Mouse (Mus musculus) frontal cortex, postnatal 36 days (tissue): ENCODE results near the gene Rps19.
A peak's percentile ranks its signal among the peaks of the same experiment; 100 is the strongest.

Experiments
- DNase-seq, 2 experiments: peaks; one replicate each; pipeline ENCODE4 v3.0.0; 2022; ENCODE audit warnings: low spot score in 2 of 2

Rps19 gene

DNA sequence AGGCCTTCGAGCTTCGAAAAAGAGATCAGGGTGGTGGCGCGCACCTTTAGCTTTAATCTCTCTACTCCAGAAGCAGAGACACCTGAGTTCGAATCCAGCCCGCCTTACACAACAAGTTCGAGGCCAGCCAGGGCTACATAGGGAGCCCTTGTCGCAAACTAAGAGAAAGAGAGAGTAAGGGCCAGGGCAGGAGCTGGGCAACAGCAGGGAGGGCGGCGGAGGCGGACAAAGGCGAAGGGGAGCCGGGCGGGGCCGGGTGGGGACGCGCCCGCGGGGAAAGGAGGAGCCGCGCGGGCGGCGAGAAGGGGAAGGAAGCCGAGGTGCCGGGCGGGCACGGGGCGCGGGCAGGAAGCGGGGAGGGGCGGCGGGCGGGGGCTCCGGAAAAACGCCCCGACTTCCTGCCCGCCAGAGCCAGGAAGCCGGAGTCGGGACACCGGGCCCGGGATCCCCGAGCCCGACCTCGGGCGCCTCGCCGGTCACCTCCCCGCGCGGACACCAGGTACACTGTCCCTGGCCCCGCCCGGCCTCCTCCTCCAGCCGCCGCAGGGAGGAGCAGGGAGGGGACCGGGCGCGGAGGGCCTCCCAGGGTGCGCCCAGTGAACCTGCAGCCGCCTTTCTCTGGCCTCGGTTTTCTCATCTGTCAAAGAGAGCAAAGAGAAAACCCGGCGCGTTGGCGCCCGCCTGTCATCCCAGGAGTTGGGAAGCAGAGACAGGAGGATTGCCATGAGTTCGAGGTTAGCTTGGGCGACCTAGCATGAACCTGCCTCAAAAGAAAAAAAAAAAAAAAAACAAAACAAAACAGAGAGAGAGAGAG lies 18.7 kb downstream of the Rps19 start, which contains the start of gene Arhgef1:
Arhgef1 (plus strand) TSS at position 283 of the 814 bp plus-strand sequence.
- DNase-seq, result peak in 1 of 2 experiments; percentile 28

DNA sequence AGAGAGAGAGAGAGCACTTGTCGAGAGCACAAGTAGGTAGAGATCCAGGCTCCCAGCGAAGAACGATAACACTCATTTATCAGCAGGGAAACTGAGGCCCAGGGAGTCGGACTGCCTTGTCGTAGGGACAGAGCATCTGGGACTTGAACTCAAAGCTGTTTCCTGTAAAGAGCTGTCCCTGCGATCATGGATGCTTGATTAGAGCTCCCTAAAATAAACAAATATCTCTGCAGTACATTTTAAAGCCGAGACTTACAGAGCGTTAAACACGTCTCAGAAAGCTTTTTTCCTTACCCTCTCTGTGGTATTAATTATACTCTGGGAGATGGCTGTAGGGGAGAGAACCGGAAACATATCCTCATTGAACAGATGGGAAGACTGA lies 19.3 kb downstream of the Rps19 start:
- DNase-seq, result no peak

DNA sequence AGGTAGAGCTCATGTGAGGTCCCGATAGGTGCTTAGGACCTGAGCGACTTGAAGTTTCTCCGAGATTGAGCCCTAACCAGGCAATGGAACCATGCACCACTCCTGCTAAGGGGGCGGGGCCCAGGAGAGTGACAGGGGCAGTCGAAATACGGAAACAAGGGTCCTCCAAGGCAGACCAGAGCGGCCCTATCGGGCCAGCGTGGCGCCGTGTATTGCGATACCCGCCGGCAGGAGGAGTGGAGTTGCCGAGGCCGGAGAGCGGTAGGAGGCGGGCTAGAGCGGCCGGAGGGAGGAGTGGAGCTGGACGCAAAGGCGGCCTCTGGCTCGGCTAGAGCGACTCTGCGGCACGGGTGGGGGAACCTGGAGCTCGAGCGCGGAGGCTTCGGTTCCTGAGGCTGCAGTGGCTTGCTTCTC lies 19.9 kb downstream of the Rps19 start:
- DNase-seq, result peak; percentile 96 to 97

DNA sequence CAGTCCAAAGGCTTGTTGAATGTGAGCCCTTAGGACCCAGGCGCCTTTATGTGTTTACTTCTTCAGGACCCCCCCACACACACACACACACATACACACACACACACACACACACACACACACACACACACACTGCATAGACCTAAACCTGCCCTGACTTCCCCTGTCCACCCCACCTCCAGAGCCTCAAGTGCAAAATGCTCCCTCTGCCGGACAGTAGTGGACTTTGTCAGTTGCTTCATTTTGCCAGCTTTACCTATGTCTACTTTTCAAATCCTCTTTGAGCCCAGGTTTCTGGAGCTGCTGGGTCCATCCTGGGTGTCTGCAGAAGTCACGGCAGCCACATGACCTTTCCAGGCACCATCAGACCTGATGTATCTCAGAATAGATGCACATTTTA lies 20.8 kb downstream of the Rps19 start:
- DNase-seq, result peak in 1 of 2 experiments; percentile 56

DNA sequence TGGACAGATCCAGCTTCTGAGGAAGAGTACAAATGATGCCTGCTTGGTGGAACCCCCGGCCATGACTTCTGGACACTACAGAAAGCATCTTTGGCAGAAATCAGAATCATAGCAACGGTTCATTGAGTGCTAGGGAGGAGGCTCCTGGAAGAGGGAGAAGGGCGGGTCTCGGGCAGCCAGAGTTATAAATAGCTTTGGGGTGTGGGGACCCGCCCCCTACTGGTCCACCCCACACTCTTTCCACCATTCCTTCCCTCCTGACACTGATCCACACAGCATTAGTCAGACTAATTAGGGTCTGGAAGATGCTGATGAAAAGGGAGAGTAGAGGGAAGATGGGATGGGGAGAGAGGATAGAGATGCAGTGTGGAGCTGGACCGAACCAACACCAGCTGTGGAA lies 22.4 kb downstream of the Rps19 start:
- no peak for DNase-seq

DNA sequence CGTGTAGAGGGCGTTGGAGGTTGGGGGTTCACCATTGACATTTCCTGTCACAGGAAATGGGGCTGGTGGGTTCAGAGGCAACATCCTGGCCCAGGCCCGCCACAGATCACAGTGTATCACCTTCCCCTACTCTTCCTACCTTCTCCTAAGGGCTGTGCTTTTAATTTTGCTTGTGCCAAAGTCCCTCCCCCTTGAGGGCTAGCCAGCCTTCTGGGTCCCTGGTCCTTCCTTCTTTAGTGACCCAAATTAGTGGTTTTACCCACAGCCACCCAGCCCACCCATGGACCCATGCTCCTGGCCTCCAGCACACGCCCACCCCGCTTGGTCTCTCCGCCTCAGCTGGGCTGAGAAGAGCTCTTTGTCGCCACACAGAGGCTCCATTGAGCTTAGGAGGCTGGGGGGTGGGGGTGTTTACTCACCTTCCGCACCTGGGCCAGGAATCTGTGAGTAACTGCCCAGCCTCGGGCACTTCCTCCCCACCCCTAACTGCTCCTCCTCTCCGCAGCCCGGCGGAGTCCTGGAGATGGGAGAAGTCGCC lies 23.1 kb downstream of the Rps19 start:
- DNase-seq, result no peak

DNA sequence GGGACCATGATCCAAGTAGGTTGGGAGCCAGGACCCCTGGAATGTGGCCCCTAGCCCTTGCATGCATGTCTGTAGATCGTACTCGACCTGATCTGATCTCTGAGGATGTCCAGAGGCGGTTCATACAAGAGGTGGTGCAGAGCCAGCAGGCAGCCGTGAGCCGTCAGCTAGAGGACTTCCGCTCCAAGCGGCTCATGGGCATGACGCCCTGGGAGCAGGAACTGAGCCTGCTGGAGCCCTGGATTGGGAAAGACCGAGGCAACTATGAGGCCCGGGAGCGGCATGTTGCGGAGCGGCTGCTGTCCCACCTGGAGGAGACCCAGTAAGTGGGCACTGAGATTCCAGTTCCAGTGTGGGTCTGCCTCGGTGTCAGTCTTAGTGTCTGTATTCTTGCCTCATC lies 28.3 kb downstream of the Rps19 start:
- DNase-seq, result no peak

DNA sequence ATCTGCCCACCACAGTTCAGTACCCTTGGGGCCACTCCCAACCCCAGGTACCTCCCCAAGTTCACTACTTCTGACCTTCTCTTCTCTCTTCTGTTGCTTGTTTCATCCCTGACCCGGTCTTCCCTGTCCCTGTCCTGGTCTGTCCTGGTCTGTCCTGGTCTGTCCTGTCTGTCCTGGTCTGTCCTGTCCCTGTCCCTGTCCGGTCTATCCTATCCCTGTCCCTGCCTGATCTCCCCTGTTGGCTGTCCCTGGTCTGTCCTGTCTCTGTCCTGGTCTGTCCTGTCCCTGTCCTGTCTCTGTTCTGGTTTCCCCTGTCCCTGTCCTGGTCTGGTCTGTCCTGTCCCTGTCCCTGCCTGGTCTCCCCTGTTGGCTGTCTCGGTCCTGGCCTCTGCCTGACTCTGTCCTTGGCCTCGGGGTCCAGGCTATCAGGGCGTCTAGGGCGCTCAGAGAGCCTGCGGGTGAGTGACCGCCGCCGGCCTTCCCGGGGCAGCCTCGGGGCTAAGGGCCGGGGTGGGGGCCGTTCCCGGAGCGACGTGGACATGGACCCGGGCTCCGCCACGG lies 34.7 kb downstream of the Rps19 start:
- no peak for DNase-seq

DNA sequence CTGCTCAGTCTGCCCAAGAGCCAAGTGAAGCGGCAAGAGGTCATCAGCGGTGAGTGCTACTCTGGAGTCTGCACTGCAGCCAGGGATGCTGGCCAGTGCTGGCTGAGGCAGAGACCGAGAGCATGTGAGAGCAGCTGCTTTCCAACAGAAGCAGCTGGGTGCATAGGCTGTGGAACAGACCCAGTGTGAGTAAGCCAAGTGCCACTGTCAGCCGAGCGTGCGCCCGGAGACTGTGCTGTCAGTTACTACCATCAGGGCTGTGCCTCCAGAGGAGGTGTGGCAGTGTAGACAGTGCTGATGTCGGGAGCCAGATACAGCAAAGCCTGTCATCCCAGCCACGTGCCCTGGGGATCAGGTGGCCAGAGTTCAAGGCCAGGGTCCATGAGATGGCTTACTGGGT lies 35.6 kb downstream of the Rps19 start:
- peak in 1 of 2 experiments; percentile 28 for DNase-seq

DNA sequence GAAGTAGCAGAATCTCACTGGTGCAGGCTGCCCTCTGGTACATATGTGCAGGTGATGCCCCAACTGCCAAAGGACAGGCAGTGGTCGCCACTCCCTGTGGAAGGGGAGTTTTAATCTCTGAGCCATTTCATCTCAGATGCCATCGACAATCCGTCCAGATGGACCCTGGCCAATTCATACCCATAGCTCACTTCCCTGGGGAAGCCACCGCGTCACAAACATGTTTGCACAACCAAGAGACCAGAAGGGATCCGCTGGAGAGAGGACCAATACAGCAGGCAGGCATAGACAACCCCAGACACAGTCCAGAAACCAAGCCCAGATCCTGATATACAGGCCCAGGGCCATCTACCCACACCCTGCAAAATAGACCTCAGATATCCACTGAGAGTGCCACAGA lies 46.3 kb downstream of the Rps19 start:
- DNase-seq, result no peak

DNA sequence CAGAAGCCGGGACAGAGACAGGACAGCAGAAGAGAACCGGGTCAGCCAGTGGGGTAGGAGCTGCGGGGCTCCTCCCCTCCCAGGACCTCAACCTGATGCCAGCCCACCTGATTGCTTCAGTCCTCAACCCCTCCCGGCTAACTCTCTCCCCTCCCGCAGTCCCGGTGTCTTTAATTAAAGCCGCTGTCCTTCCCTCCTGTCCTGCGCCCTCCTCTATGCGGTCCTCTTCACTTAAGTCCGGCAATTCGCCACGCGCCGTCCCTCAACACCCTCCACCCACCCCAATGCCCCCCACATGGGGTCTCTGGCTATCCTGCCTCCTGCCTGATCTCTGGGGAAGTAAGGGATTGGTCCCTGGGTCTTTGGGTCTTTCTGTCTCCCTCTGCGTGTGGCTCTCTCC lies 47.5 kb downstream of the Rps19 start:
- no peak for DNase-seq
